Mouse (Mus musculus) E14TG2a.4 (cell line): ENCODE measurements around the gene Cdk18.

ENCODE experiments used
- CTCF ChIP-seq: conservative IDR thresholded peaks from 2 replicates; pipeline ENCODE4 v1.5.1; 2014; ENCODE audit warnings: low read length
- POU5F1 ChIP-seq: IDR thresholded peaks from 2 replicates; pipeline ENCODE4 v1.6.1; 2014; ENCODE audit warnings: low read length, borderline replicate concordance

DNA sequence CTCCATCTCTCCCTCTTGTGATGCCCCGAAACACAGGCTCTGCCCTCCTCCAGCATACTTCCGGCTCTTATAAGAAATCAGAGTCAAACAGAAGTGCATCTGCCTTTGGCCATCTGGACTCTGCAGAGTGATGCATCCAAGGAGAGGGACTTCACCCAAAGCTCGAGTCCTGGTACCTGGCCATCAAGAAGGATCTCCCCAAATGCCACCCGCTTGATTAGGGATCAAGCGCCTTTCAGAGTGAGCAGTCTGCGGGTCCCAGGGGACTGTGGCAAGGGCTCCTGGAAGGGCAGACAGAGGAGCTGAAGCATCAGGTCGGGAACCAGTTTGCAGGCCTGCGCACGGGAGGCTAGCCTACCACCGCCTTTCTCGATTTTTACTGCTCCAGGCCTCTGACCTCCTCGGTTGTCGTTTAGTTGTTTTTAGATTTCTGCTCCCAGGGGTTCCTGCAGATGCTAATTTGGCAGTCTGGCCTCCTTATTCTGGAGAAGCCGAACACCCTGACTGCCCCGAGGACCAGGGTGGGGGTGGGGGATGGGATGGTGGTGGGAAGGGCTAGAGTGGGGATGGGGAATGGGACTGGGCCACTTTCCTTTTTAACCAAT, 13.7 kb upstream of the Cdk18 start:
- TF ChIP-seq CTCF (no peak), POU5F1 (no peak)
